Mouse (Mus musculus): ENCODE measurements around the gene Gm26727.
"Not testable (repeated sequence)": the region's sequence is repeated elsewhere in the genome, so short reads cannot be mapped to it uniquely, and the experiment has no call there.

The Gm26727 gene

DNA sequence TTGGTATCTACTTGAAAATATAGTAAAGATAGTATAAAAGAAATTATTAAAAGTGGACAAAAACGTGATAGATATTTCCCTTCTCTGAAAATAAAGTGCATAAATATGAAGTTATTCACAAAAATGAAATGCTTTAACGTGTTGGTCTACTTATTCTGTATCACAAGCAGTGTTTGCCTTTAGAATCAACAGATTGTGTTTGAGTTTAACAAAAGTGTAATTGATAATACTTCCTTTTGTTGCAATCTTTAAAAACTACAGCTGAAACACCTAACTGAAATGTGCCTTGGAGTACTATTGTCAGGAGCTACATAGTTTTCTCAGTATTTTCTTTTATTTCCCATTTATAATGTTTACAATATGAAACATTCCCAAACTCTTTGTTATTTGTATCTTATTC lies at the start of gene Gm26727:
Gene Gm26727 (minus strand): TSS at position 101 of the 400 bp plus-strand sequence.
- DNase-seq (ENCODE audit: low read depth): no peak

DNA sequence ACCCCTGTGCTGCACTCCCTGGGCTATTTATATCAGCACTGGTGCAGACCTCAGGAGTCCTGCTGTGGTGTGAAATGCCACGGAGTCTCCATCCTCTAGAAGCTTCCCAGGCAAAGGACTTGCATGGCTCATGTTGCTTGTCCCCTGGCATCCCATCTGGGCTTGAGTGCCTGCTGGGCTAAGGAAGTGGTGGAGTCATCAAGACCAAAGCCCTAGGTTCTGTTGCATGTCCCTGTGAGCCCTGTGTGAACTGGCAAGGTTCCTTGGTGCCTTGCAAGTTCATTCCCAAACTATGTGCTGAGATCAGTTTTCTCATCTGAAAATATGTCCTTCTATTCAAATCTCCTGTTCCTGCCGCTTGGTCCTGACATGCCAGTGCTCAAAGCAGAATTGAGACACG lies 48.1 kb upstream of the Gm26727 start:
- DNase-seq (ENCODE audit: low read depth): no peak

- DNase-seq (ENCODE audit: low read depth): peak; percentile 56
Observed at GRCm38 (mm10) chr2:67477753-67478152, 44.8 kb upstream of the Gm26727 start.

GRCm38 (mm10) chr2:67470030-67470429 lies 37.0 kb upstream of the Gm26727 start:
- not testable (repeated sequence) for DNase-seq (ENCODE audit: low read depth)

DNA sequence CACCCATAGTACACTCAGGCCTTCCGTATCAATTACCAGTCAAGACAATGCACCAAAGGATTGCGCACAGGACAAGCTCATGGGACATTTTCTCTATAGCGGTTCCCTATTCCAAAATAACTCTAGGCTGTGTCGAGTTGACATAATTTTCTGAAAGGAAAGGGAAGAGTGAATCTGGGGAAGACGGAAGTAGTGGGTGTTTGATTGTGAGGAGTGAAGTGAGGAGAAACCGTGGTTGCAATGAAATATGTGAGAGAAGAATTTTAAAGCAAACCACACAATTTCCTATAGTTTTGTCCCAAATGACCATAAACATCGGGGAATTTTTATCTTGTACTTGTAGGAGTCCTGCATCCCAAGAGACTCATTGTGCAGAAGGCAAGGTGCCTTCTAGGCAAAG lies 34.1 kb upstream of the Gm26727 start:
- DNase-seq (ENCODE audit: low read depth): no peak

DNA sequence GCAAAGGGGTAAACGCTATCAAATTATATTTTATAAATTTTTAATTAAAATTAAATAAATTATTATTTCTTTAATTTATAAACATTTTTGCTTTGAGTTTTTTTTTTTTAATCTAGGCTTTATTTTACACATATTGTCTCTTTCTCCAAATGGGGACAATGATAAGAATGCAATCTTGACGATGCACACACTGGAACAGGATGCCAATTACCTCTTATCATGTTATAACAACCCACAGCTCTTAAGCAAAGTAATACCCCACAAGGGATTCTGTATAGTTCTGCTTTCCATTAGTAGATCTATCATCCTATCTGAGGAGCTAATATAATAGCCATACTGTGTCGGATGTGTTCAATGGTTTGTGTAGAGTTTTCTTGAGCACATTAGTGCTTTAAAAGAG lies 27.9 kb upstream of the Gm26727 start:
- DNase-seq (ENCODE audit: low read depth): no peak

DNA sequence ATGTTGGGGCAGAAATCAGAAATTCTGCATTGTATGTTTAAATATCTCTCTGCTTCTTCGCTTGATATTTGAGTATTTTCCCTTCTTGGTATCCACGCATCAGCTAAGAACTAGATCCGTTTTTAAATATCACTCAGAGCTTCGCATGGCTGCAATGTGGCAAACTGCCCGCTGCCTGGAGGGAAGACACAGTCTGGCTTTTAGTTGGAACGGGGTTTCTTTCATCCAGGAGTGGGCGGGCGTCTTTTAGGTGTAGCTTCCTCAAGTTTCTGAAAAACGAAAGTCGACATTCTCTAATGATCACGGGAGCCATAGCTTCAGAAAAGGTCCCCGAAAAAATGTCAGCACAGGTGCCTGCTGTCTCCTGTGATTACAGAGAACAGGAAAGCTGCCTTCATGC lies 14.2 kb upstream of the Gm26727 start:
- no peak for DNase-seq (ENCODE audit: low read depth)

DNA sequence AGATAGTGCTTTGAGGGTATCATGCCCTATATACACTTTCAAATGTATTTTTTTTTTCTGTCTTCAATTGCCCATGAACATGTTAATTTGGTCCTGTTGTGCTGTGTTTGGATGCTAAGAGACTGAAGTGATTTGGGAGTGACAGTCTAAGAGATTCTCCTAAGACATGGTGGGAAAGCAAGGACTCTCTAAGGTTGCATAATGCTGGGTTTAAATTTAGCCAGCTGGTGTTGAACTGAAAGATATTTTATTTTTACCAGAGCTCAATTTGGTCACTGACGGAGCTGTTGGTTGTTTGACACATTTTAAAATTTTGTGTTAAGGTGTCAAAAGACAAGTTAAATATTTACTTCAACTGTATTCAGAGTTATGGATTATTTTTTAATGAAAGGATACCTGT lies 13.8 kb upstream of the Gm26727 start:
- DNase-seq (ENCODE audit: low read depth): no peak

DNA sequence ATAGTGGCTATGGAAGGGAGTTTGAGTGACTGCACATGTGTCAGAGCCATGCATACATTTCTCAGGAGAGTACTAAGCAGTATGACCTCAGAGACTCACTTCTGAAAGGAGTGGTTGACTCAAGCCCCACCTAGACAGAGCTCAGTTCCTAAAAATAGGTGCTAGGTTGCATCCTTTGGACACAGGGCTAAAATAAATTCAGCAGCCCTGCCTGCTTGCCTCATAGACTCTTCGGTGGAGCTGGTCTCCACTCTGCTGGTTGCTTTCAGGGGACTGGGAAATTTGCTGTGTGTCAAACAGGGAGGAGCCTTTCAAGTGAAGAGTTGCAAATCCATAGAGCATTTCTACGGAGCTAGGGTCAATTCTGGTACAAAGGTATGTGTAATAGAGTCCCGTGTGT lies 12.8 kb upstream of the Gm26727 start, which contains the start of gene Xirp2:
Gene Xirp2 (plus strand): TSS at position 223 of the 400 bp plus-strand sequence.
- no peak for DNase-seq (ENCODE audit: low read depth)

DNA sequence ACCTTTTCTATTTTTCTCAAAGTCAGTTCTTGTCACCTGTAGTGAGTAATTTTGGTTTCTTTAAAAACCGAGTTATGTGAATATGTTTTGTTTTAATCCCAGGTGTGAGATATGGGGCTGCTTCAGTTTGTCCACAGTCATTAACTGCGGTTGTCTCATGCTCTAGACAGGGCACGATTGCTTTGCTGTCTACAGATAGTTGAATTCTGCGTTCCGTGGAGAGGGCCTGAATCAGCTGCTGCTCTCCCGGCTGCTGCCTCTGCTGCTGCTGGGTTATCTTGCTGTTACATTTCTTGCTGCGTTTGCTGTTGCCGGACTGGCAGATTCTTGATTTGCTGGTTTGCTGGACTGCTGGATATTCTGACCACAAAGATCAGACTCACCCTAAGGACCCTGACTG lies 5.3 kb upstream of the Gm26727 start:
- no peak for DNase-seq (ENCODE audit: low read depth)

- DNase-seq (ENCODE audit: low read depth): no peak
Observed at GRCm38 (mm10) chr2:67422799-67423198, 10.2 kb downstream of the Gm26727 start.

GRCm38 (mm10) chr2:67420853-67421252 lies 12.1 kb downstream of the Gm26727 start:
- no peak for DNase-seq (ENCODE audit: low read depth)

GRCm38 (mm10) chr2:67413425-67413824 lies 19.6 kb downstream of the Gm26727 start, which contains the start of gene Gm21830:
Gene Gm21830, plus strand, starts transcription at chr2:67413725.
- not testable (repeated sequence) for DNase-seq (ENCODE audit: low read depth)

Data from 416B (cell line).